ENCODE assay signal across 9 mouse cellular contexts in the genomic region with DNA sequence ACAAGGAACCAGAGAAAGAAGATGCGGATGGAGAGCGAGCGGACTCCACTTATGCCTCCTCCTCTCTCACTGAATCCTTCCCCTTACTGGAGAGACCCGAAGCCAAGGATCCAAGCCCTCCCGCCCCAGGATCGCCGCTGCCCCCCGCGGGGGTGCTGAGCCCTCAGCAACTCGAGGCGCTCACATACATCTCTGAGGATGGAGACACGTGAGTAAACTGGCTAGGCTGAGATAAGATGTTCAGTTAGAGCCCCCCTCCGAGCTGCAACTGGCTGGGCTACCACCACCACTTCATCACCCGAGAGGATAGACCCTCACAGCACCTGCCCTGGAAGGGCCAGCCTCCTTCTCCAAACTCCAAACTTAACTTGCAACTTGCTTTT. TPM values are rescaled to one million over a fixed set of nuclear protein-coding genes. Genes with fewer than 3 reads are reported as not detected.
DNase-seq lines count a peak whose midpoint lies in the region; ATAC-seq and TF ChIP-seq lines count a peak whose summit lies in the region.
"Had no signal": no experiment of that assay in that cellular context is flagged by ENCODE, and none has a peak within 500 bp of the region (broad histone marks: within the 10 kb centered on the region; RNA-seq: fewer than 3 reads in every experiment).

No protein-coding gene starts in this region.

- no peak overlapping the region for H3K27ac ChIP-seq in heart, embryonic 13.5 days (replicated peaks)
- no peak overlapping the region for H3K27ac ChIP-seq in heart, postnatal 0 days (ENCODE audit: low read depth)
- H3K27ac ChIP-seq in midbrain, embryonic 11.5 days (ENCODE audit: low read depth, low read length) = no peak overlapping the region

- intact Hi-C loops in heart, postnatal 10 days (cut with DNase I) = no loop called here
- intact Hi-C loops in left cerebral cortex, postnatal 4 days (cut with DNase I) = no loop called here

- H3K4me1 ChIP-seq in heart, embryonic 13.5 days = peaks cover 25% of the 10 kb centered on the region
- peaks cover 52% of the 10 kb centered on the region for H3K4me1 ChIP-seq in G1E (ENCODE audit: insufficient read depth, low read depth, low read length)
- peaks cover 5% of the 10 kb centered on the region; the same call in 1 of the 2 replicates for H3K4me1 ChIP-seq in heart, postnatal 0 days (ENCODE audit: control insufficient read depth, insufficient read depth)
- H3K4me1 ChIP-seq in midbrain, embryonic 11.5 days (ENCODE audit: control insufficient read depth, insufficient read depth, low read length) = peaks cover 10% of the 10 kb centered on the region

- 2% methylated on average over 14 of the region's 14 CpGs for WGBS in heart, embryonic 13.5 days
- WGBS in heart, postnatal 0 days = 2% methylated on average over 14 of the region's 14 CpGs
- 5% methylated on average over 14 of the region's 14 CpGs for WGBS in midbrain, embryonic 11.5 days

- TF ChIP-seq CTCF in G1E (IDR thresholded peaks at IDR 0.05; ENCODE audit: low read depth, low read length) = no peak
- TF ChIP-seq CTCF in heart, postnatal 0 days (IDR thresholded peaks at IDR 0.05; ENCODE audit: low read depth) = no peak

- peak overlapping the region; percentile 78 for H3K4me2 ChIP-seq in heart, embryonic 13.5 days
- H3K4me2 ChIP-seq in heart, postnatal 0 days (ENCODE audit: low read depth, low read length) = peak overlapping the region; percentile 93
- H3K4me2 ChIP-seq in midbrain, embryonic 11.5 days = peak overlapping the region; percentile 98

- no peaks in the 10 kb centered on the region for H3K9me3 ChIP-seq in heart, embryonic 13.5 days
- H3K9me3 ChIP-seq in G1E (replicated peaks) = no peaks in the 10 kb centered on the region
- H3K9me3 ChIP-seq in heart, postnatal 0 days (replicated peaks; ENCODE audit: control insufficient read depth, low read length) = no peaks in the 10 kb centered on the region
- no peaks in the 10 kb centered on the region for H3K9me3 ChIP-seq in midbrain, embryonic 11.5 days (ENCODE audit: control insufficient read depth, low read length)

- H3K4me3 ChIP-seq in heart, embryonic 13.5 days = peak overlapping the region; percentile 70
- peak overlapping the region; percentile 83 for H3K4me3 ChIP-seq in G1E (ENCODE audit: low read depth, low read length)
- H3K4me3 ChIP-seq in heart, postnatal 0 days (ENCODE audit: low read depth, low read length) = peak overlapping the region; percentile 71
- peak overlapping the region; percentile 61 for H3K4me3 ChIP-seq in midbrain, embryonic 11.5 days (ENCODE audit: low read depth, low read length)

- no peak for ATAC-seq in heart, embryonic 13.5 days (ENCODE audit: extremely low read depth, insufficient number of reproducible peaks, low FRiP score, low TSS enrichment)
- no peak for ATAC-seq in G1E (ENCODE audit: extremely low read depth, insufficient number of reproducible peaks, low FRiP score, poor library complexity, severe bottlenecking)
- ATAC-seq in heart, postnatal 0 days (ENCODE audit: insufficient read depth, low read depth) = no peak
- no peak for ATAC-seq in midbrain, embryonic 11.5 days (ENCODE audit: low FRiP score)

- H3K27me3 ChIP-seq in heart, embryonic 13.5 days (replicated peaks) = peaks cover 60% of the 10 kb centered on the region
- peaks cover 12% of the 10 kb centered on the region for H3K27me3 ChIP-seq in G1E (ENCODE audit: insufficient read depth, low read length)
- H3K27me3 ChIP-seq in heart, postnatal 0 days (ENCODE audit: control insufficient read depth, insufficient read depth, low read length) = peaks cover 17% of the 10 kb centered on the region
- H3K27me3 ChIP-seq in midbrain, embryonic 11.5 days (ENCODE audit: control insufficient read depth, insufficient read depth, low read length) = peaks cover 7% of the 10 kb centered on the region; the same call in 1 of the 2 replicates

- TF ChIP-seq EP300 in heart, postnatal 0 days (IDR thresholded peaks at IDR 0.05; ENCODE audit: low read depth) = no peak

- DNase-seq in heart, postnatal 10 days = no peak
- DNase-seq in G1E (ENCODE audit: low spot score) = peak; percentile 35
- DNase-seq in heart, postnatal 0 days (ENCODE audit: low spot score) = no peak
- peak; percentile 92 for DNase-seq in midbrain, embryonic 11.5 days (ENCODE audit: low spot score, missing footprints)
- DNase-seq in left cerebral cortex, postnatal 4 days = no peak
- DNase-seq in urinary bladder, adult 18-20 months (ENCODE audit: low spot score in 2 of 2) = no peak
- no peak for DNase-seq in left cerebral cortex, adult 8-10 months (ENCODE audit: low spot score in 2 of 2)

- no peaks in the 10 kb centered on the region for H3K36me3 ChIP-seq in heart, embryonic 13.5 days
- H3K36me3 ChIP-seq in G1E (replicated peaks) = peaks cover 36% of the 10 kb centered on the region
- H3K36me3 ChIP-seq in heart, postnatal 0 days (replicated peaks; ENCODE audit: control insufficient read depth, insufficient read depth, low read length) = no peaks in the 10 kb centered on the region
- no peaks in the 10 kb centered on the region for H3K36me3 ChIP-seq in midbrain, embryonic 11.5 days (ENCODE audit: control insufficient read depth, insufficient read depth, low read length)

- H3K9ac ChIP-seq in heart, embryonic 13.5 days = peak overlapping the region; percentile 76
- peak overlapping the region; percentile 51 for H3K9ac ChIP-seq in heart, postnatal 0 days (replicated peaks; ENCODE audit: low read depth, low read length)
- H3K9ac ChIP-seq in midbrain, embryonic 11.5 days (ENCODE audit: low read length) = peak overlapping the region; percentile 77

RNA-seq across cellular contexts. Expression of gene Nfkbie, which starts 0.6 kb away (rescaled TPM):
- polyA plus RNA-seq in heart, embryonic 13.5 days (2015; fragmentation: Nextera tagmentation; extraction: Ambion mirVana) = 2.7 TPM in 2 replicates
- total RNA-seq in heart, postnatal 10 days (2021) = 1 to 10 TPM; 1.8 to 2.7 TPM
- total RNA-seq in G1E (2014; fragmentation: Nextera tagmentation) (5.1 and 5.9 TPM in 2 replicates), G1E (2017) (11.0 and 11.1 TPM in 2 replicates)
- polyA plus RNA-seq in G1E (2012) = 8.6 and 9.2 TPM in 2 replicates
- 1.2 and 3.0 TPM in 2 replicates for total RNA-seq in heart, postnatal 0 days (2014; rRNA removed; ENCODE audit: low replicate concordance)
- 1.7 and 1.9 TPM in 2 replicates for polyA plus RNA-seq in heart, postnatal 0 days (2015; fragmentation: Nextera tagmentation; extraction: Ambion mirVana)
- polyA plus RNA-seq in midbrain, embryonic 11.5 days (2014; fragmentation: Nextera tagmentation; extraction: Ambion mirVana) = 7.8 and 9.0 TPM in 2 replicates
- total RNA-seq in left cerebral cortex, postnatal 4 days (2021) = 1 to 10 TPM; 2.4 to 2.7 TPM
- 1 to 10 TPM; 2.1 to 3.2 (median 2.5) TPM for total RNA-seq in left cerebral cortex, adult 8-10 months (2022)

RNA-seq across cellular contexts. Expression of gene Tmem151b, which starts 6.6 kb away (rescaled TPM):
- polyA plus RNA-seq in heart, embryonic 13.5 days (2015; fragmentation: Nextera tagmentation; extraction: Ambion mirVana) = 1.4 and 1.6 TPM in 2 replicates
- under 1 TPM; 0.05 to 0.12 TPM for total RNA-seq in heart, postnatal 10 days (2021)
- total RNA-seq in G1E (2014; fragmentation: Nextera tagmentation) (not detected in 2 replicates), G1E (2017) (under 0.01 TPM in 1 of 2 replicates, not detected in the other)
- polyA plus RNA-seq in G1E (2012) = not detected in 2 replicates
- total RNA-seq in heart, postnatal 0 days (2014; rRNA removed; ENCODE audit: low replicate concordance) = 0.73 and 0.95 TPM in 2 replicates
- 0.04 and 0.16 TPM in 2 replicates for polyA plus RNA-seq in heart, postnatal 0 days (2015; fragmentation: Nextera tagmentation; extraction: Ambion mirVana)
- polyA plus RNA-seq in midbrain, embryonic 11.5 days (2014; fragmentation: Nextera tagmentation; extraction: Ambion mirVana) = 5.1 and 6.2 TPM in 2 replicates
- 10 to 100 TPM; 90.3 to 92.2 TPM for total RNA-seq in left cerebral cortex, postnatal 4 days (2021)
- total RNA-seq in left cerebral cortex, adult 8-10 months (2022) = 100 to 1,000 TPM in 3 of 4 experiments, 10 to 100 TPM in 1; 97.9 to 110 (median 100) TPM

RNA-seq across cellular contexts. Expression of gene Slc35b2, which starts 7.6 kb away (rescaled TPM):
- polyA plus RNA-seq in heart, embryonic 13.5 days (2015; fragmentation: Nextera tagmentation; extraction: Ambion mirVana) = 91.8 and 94.9 TPM in 2 replicates
- total RNA-seq in heart, postnatal 10 days (2021) = 10 to 100 TPM; 34.5 to 36.8 TPM
- total RNA-seq in G1E (2014; fragmentation: Nextera tagmentation) = 46.5 and 60.9 TPM in 2 replicates
- 65.9 and 77.1 TPM in 2 replicates for total RNA-seq in G1E (2017)
- 24.6 and 24.9 TPM in 2 replicates for polyA plus RNA-seq in G1E (2012)
- total RNA-seq in heart, postnatal 0 days (2014; rRNA removed; ENCODE audit: low replicate concordance) = 87.8 and 137 TPM in 2 replicates
- 64.8 and 68.3 TPM in 2 replicates for polyA plus RNA-seq in heart, postnatal 0 days (2015; fragmentation: Nextera tagmentation; extraction: Ambion mirVana)
- polyA plus RNA-seq in midbrain, embryonic 11.5 days (2014; fragmentation: Nextera tagmentation; extraction: Ambion mirVana) = 97.2 and 102 TPM in 2 replicates
- 10 to 100 TPM; 39.2 to 40.2 TPM for total RNA-seq in left cerebral cortex, postnatal 4 days (2021)
- 10 to 100 TPM; 26.8 to 33.4 (median 29.4) TPM for total RNA-seq in left cerebral cortex, adult 8-10 months (2022)

RNA-seq across cellular contexts. Expression of gene Hsp90ab1, which starts 17.0 kb away (rescaled TPM):
- 1,372 and 1,500 TPM in 2 replicates for polyA plus RNA-seq in heart, embryonic 13.5 days (2015; fragmentation: Nextera tagmentation; extraction: Ambion mirVana)
- 1,000 to 10,000 TPM; 1,000 to 1,054 TPM for total RNA-seq in heart, postnatal 10 days (2021)
- total RNA-seq in G1E (2014; fragmentation: Nextera tagmentation) (1,427 and 1,464 TPM in 2 replicates), G1E (2017) (1,152 and 1,547 TPM in 2 replicates)
- 681 and 1,104 TPM in 2 replicates for polyA plus RNA-seq in G1E (2012)
- 716 and 846 TPM in 2 replicates for total RNA-seq in heart, postnatal 0 days (2014; rRNA removed; ENCODE audit: low replicate concordance)
- 756 and 767 TPM in 2 replicates for polyA plus RNA-seq in heart, postnatal 0 days (2015; fragmentation: Nextera tagmentation; extraction: Ambion mirVana)
- polyA plus RNA-seq in midbrain, embryonic 11.5 days (2014; fragmentation: Nextera tagmentation; extraction: Ambion mirVana) = 1,614 and 1,690 TPM in 2 replicates
- 1,000 to 10,000 TPM; 1,680 to 1,682 TPM for total RNA-seq in left cerebral cortex, postnatal 4 days (2021)
- 1,000 to 10,000 TPM; 1,476 to 1,616 (median 1,547) TPM for total RNA-seq in left cerebral cortex, adult 8-10 months (2022)

RNA-seq across cellular contexts. Expression of gene Tcte1, which starts 32.9 kb away (rescaled TPM):
- polyA plus RNA-seq in heart, embryonic 13.5 days (2015; fragmentation: Nextera tagmentation; extraction: Ambion mirVana) = 0.15 and 0.27 TPM in 2 replicates
- total RNA-seq in heart, postnatal 10 days (2021) = not detected
- total RNA-seq in G1E (2014; fragmentation: Nextera tagmentation) (not detected in 2 replicates), G1E (2017) (0.12 TPM in 1 of 2 replicates, not detected in the other)
- polyA plus RNA-seq in G1E (2012) = not detected in 2 replicates
- total RNA-seq in heart, postnatal 0 days (2014; rRNA removed; ENCODE audit: low replicate concordance) = not detected in 2 replicates
- 0.11 TPM in 1 of 2 replicates, not detected in the other for polyA plus RNA-seq in heart, postnatal 0 days (2015; fragmentation: Nextera tagmentation; extraction: Ambion mirVana)
- polyA plus RNA-seq in midbrain, embryonic 11.5 days (2014; fragmentation: Nextera tagmentation; extraction: Ambion mirVana) = 1.7 and 2.0 TPM in 2 replicates
- under 1 TPM; 0.58 to 0.64 TPM for total RNA-seq in left cerebral cortex, postnatal 4 days (2021)
- total RNA-seq in left cerebral cortex, adult 8-10 months (2022) = 1 to 10 TPM; 1.3 to 1.7 (median 1.4) TPM
- polyA plus RNA-seq: Patski had no signal

Comparison
In these comparisons a context has a peak if more than half of its experiments do, and no peak if none do; other contexts are left out.
1. DNase-seq: peak in G1E (single experiment) and midbrain, embryonic 11.5 days (single experiment); none in heart, postnatal 10 days (0 of 2), heart, postnatal 0 days (single experiment), left cerebral cortex, postnatal 4 days (single experiment), urinary bladder, adult 18-20 months (0 of 2) and left cerebral cortex, adult 8-10 months (0 of 2).
2. RNA of gene Tmem151b, which starts 6.6 kb away (total RNA-seq): 97.9 to 110 TPM in left cerebral cortex, adult 8-10 months and 90.3 to 92.2 TPM in left cerebral cortex, postnatal 4 days; 0.73 to 0.95 TPM in heart, postnatal 0 days, 0.05 to 0.12 TPM in heart, postnatal 10 days and under 0.01 TPM in G1E; every median in the first group is over 10 times any median in the second.
3. Peak in every context shown above with its lines, with median percentiles within 50 percentile points of each other: H3K4me2 ChIP-seq, H3K4me3 ChIP-seq and H3K9ac ChIP-seq.